Mouse (Mus musculus) testis, adult 2 months (tissue): ENCODE results near the gene Slc8a2.

ENCODE experiments used
- CTCF ChIP-seq: fragments of 200-500 bp; IDR thresholded peaks from 2 replicates; pipeline ENCODE4 v1.5.1; 2012; ENCODE audit warnings: low read depth, mild to moderate bottlenecking, inconsistent platforms, low read length, moderate library complexity; ENCODE audit not compliant: control insufficient read depth, insufficient read depth, insufficient replicate concordance
- POLR2A ChIP-seq: fragments of 200-500 bp; IDR thresholded peaks from 2 replicates; pipeline ENCODE4 v1.6.1; 2012; ENCODE audit warnings: low read depth, mild to moderate bottlenecking, inconsistent platforms, low read length, moderate library complexity; ENCODE audit not compliant: control insufficient read depth

DNA sequence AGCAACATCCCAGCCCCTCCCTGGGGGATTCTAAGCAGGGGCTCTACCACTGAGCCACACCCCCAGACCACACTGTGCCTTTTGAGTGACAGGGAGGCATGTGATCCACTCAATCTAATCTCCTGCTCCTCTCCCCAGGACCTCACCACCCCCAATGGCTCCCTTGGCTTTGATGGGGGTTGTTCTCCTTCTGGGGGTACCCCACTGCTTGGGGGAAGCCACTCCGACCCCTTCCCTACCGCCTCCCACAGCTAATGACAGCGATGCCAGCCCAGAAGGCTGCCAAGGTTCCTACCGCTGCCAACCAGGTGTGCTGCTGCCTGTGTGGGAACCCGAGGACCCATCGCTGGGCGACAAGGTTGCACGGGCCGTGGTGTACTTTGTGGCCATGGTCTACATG lies 4.1 kb downstream of the Slc8a2 start:
- no peak for TF ChIP-seq CTCF
- no peak for TF ChIP-seq POLR2A
